Mouse (Mus musculus) kidney, adult 2 months (tissue): ENCODE measurements around the gene Ddx11.

Experiments
- CTCF ChIP-seq: fragments of 200-500 bp; conservative IDR thresholded peaks from 2 replicates; pipeline ENCODE4 v1.5.1; 2011; ENCODE audit warnings: low read depth, mild to moderate bottlenecking, control low read depth, low read length, moderate library complexity, mixed read lengths; ENCODE audit not compliant: insufficient read depth, insufficient read length
- POLR2A ChIP-seq: fragments of 200-500 bp; IDR thresholded peaks from one replicate; pipeline ENCODE4 v1.6.1; 2011; ENCODE audit warnings: low read depth, low read length, control low read depth

DNA sequence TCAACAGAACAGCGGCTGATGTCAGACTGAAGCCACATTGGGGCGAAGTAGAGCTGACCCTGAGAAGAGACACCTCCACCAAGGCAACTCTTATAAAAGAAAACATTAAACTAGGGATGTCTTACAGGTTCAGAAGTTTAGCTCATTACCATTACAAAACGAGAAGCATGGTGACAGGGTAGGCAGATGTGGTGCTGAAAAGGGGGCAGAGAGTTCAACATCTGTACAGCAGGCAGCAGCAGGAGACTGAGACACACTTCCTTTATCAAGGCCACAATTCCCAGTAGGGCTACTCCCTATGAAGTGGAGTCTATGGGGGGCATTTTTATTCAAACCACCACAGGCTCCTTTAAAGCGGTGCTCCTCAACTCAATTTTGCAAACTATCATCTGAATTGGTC, 15.1 kb upstream of the Ddx11 start:
- TF ChIP-seq CTCF (no peak), POLR2A (no peak)
